ENCODE assay signal across 1 mouse cellular context in genomic region chr7:45458748-45459563, GRCm38 (mm10).
TF ChIP-seq lines count a peak whose summit lies in the region.

No protein-coding gene starts in this region.

TF ChIP-seq in MEL, 35 proteins besides CTCF, POLR2A, EP300 and RAD21 (continued from another document):
- TF ChIP-seq SIN3A (IDR thresholded peaks at IDR 0.05; ENCODE audit: low read length) (peak; percentile 56; the same call in 1 of the 2 replicates), ETS1 (IDR thresholded peaks at IDR 0.05; ENCODE audit: low read depth, low read length) (no peak), USF1 (IDR thresholded peaks at IDR 0.05; ENCODE audit: low read depth, low read length) (no peak), SMC3 (IDR thresholded peaks at IDR 0.05; ENCODE audit: low read depth, low read length) (no peak), MAFK (IDR thresholded peaks at IDR 0.05; ENCODE audit: borderline replicate concordance, low read depth, low read length) (no peak), ZNF384 (IDR thresholded peaks at IDR 0.05; ENCODE audit: low read depth, low read length) (no peak), E2F4 (IDR thresholded peaks at IDR 0.05; ENCODE audit: borderline replicate concordance, low read depth, low read length) (no peak), NRF1 (IDR thresholded peaks at IDR 0.05; ENCODE audit: insufficient read depth, low read depth, low read length, poor library complexity, severe bottlenecking) (peak; percentile 78), CHD1 (IDR thresholded peaks at IDR 0.05; ENCODE audit: low read depth, low read length) (peak; percentile 49; the same call in 1 of the 2 replicates), JUND (IDR thresholded peaks at IDR 0.05; ENCODE audit: low read depth, low read length) (no peak), MXI1 (IDR thresholded peaks at IDR 0.05; ENCODE audit: low read depth, low read length) (peak; percentile 52), TBP (IDR thresholded peaks at IDR 0.05; ENCODE audit: low read depth, low read length) (no peak), MYC (IDR thresholded peaks at IDR 0.05; ENCODE audit: low read depth, low read length) (no peak), POLR2AphosphoS5 (IDR thresholded peaks at IDR 0.05; ENCODE audit: borderline replicate concordance, low read depth, low read length) (no peak)
